Mouse (Mus musculus) bone marrow, adult 2 months (tissue): ENCODE measurements around the gene Fanca. TPM values are rescaled to one million over a fixed set of nuclear protein-coding genes. Genes with fewer than 3 reads are reported as not detected.
"Not testable (repeated sequence)": the region's sequence is repeated elsewhere in the genome, so short reads cannot be mapped to it uniquely, and the experiment has no call there.

Experiments
- H3K27ac ChIP-seq: fragments of 200-500 bp; 2 replicates; pipeline ENCODE4 v1.5.1; 2012; ENCODE audit warnings: low read depth, mild to moderate bottlenecking, control low read depth, inconsistent platforms, low read length; ENCODE audit not compliant: control insufficient read depth, poor library complexity, insufficient read depth
- H3K4me1 ChIP-seq: fragments of 200-500 bp; 2 replicates; pipeline ENCODE4 v1.6.1; 2011; ENCODE audit warnings: low read length; ENCODE audit not compliant: control insufficient read depth, insufficient read depth
- H3K4me3 ChIP-seq: fragments of 200-500 bp; replicated peaks from 2 replicates; pipeline ENCODE3; 2011; ENCODE audit warnings: mild to moderate bottlenecking, low read depth, low read length, control low read depth; ENCODE audit not compliant: control insufficient read depth
- CTCF ChIP-seq: fragments of 200-500 bp; IDR thresholded peaks from 2 replicates; pipeline ENCODE4 v1.5.1; 2011; ENCODE audit warnings: low read length, control low read depth; ENCODE audit not compliant: control insufficient read depth, insufficient read depth
- POLR2A ChIP-seq: fragments of 200-500 bp; IDR thresholded peaks from 2 replicates; pipeline ENCODE4 v1.6.1; 2011; ENCODE audit warnings: low read depth, mild to moderate bottlenecking, control low read depth, low read length, borderline replicate concordance; ENCODE audit not compliant: control insufficient read depth
- WGBS: fragments of 180-500 bp; shearing (Covaris S2); methylation state at CpG from one replicate; pipeline ENCODE4 v1.1.7; 2018; 5-methylcytosine and 5-hydroxymethylcytosine counted together
- polyA plus RNA-seq: library from polyadenylated mRNA; stranded (reverse); fragments of >200 nt; gene quantifications from 2 replicates; pipeline ENCODE4 v1.2.4, GENCODE M21; 2011; ENCODE audit warnings: low replicate concordance; ENCODE audit not compliant: missing spikeins, insufficient read depth, insufficient read length

Gene Fanca
- polyA plus RNA-seq, 1 experiment, result 60.2 TPM

DNA sequence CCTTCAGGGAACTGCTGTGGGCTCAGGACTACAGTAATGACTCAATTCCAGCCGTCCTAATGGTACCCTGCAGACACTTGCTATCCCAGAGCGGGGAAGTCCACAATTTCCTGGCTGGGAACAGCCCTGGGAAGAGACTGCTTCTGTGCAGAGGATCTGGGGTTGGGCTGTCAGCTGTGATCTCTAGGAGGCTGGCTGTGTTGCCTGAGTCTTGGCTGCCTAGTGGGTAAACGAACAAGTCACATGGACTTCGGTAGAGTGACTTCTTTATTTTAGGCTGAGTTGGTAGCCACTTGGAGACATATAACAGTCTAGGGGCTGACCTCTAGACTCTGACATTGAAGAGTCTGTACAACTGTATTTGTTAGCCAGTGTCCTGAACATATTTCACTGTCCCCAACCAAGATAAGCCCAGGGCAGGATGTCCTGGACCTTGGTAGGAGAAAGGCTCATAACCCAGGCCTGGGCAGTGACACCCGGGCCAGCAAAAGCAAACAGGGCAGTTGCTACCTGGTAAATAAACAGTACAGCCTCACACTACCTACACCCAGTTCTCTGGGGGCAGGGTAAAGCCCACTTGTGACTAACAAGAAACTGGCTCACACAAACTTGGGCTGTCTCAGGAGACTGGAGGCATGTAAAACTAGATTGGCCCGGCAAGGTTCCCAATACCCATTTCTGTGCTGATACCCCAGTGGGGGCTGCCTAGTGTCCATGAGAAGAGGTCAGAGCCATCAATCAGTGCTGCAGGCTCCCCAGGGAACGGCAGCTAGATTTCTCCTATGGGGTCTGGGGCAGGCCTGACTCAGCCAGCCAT, 76.1 kb downstream of the Fanca start:
- Histone ChIP-seq H3K27ac (no peak overlapping the region), H3K4me1 (no peaks in the 10 kb centered on the region)

DNA sequence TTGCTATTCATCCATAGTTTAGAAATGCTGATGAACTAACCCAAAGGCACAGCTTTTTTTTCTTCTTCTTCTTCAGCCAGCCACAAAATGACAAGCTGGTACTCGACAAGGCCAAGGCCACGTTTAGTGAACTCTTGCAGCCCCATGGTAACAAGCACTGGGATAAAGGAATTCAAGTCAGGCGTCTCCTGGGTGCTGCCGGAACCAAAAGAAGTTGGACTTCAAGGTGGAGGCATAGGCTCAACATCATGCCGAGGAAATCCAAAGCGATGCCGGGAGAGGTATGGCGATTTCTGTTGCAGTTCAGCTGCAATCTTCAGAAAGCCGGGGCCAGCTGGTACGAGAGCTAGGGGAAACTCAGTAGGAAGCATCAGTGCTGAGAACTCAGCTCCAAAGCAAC, 79.0 kb downstream of the Fanca start:
- TF ChIP-seq CTCF (no peak), POLR2A (no peak)
- no peak overlapping the region for H3K4me3 ChIP-seq
- peaks cover 2% of the 10 kb centered on the region; the same call in 1 of the 2 replicates for H3K4me1 ChIP-seq
- 83% methylated on average over 10 of the region's 10 CpGs for WGBS
- H3K27ac ChIP-seq, result no peak overlapping the region

More for the DNA sequence above, 76.1 kb downstream of the Fanca start:
- 80% methylated on average over 7 of the region's 7 CpGs for WGBS
- TF ChIP-seq POLR2A (no peak), CTCF (no peak)
- H3K4me3 ChIP-seq, result no peak overlapping the region

DNA sequence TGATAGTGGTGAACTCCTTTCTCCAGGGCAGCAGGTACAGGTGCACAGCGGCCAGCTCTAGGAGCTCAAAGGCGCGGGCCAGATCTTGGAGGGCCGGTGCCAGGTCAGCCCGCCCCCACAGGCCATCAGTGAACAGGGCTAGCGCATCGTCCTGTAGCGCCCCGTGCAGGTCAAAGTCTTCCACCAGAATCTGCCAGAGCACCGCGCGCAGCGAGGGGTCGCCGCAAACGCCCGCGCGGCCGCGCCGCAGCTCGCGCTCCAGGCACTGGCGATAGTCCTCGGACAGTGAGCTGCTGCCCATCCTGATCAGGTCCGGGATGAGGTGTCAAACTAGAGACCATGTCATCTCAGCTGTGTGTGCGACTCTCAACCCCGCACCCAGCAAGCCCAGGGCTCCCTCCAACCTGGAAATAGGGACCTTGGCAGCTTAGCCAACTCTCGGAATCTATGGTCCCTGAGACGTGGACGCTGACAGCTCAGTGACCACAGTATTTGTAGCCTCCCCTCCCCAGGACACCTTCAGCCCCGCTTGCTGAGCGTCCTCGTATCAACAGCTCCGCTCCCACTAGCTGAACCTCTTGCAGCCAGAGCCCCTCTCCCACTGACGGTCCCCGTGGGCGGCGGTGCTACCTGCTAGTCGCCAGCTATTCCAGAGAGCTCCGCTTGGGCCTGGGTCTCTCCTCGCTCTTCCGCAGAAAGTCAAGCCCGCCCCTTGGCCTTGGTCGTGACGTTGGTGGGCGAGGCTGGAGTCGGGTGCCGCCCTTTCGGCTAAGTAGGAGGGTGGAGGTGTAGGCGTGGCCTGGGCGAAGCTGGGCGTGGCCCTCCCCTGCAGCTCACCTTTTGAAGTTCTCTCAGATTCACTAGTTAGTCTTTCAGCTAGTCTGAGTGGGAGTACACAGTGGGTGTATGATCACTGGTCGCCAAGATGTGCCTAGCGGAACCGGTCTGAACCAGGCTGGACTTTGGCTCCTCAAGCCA, 82.6 kb downstream of the Fanca start, which contains the start of gene Spata2l:
Gene Spata2l, minus strand, starts transcription at position 714 of the 978 bp plus-strand sequence.
- H3K4me1 ChIP-seq, result peaks cover 2% of the 10 kb centered on the region; the same call in 1 of the 2 replicates
- TF ChIP-seq POLR2A, result peak; percentile 57; the same call in 1 of the 2 replicates
- TF ChIP-seq CTCF, result 0 out of 2 replicates have a peak, but pooled peaks have one; percentile 1
- WGBS, result 3% methylated on average over 57 of the region's 57 CpGs
- peak within 1 kb of the TSS; percentile 86 for H3K4me3 ChIP-seq
- no peak within 1 kb of the TSS for H3K27ac ChIP-seq

DNA sequence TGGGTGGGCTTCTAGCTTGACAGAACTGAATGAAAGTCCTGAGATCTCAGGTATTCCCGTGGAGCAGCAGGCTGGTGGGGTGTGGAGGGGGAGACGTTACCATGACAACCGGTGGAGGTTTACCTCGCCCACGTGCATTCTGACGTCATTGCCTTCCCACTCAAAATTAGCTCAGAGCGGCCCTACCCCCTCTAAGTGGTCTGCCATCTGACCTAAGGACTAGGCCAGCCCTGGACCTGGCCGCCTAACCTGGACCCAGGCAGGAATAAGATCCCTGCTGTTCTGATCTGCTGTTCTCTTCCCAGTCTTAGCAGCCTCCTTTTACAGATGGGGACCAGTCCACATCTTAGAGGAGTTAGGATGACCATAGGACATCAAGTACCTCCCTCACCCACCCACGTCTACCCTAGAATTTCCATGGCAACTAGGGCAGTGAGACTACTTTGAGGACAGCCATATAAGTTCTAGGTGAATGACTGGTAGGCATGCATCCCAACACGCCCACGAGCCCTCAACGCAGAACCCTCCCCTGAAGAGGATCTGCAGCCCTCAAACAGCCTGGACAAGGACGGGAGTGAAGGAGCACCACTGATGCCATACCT, 83.4 kb downstream of the Fanca start:
- Histone ChIP-seq H3K27ac (no peak overlapping the region), H3K4me3 (peak overlapping the region; percentile 86), H3K4me1 (peaks cover 2% of the 10 kb centered on the region; the same call in 1 of the 2 replicates)
- 35% methylated on average over 13 of the region's 13 CpGs for WGBS
- no peak for TF ChIP-seq CTCF
- no peak for TF ChIP-seq POLR2A

DNA sequence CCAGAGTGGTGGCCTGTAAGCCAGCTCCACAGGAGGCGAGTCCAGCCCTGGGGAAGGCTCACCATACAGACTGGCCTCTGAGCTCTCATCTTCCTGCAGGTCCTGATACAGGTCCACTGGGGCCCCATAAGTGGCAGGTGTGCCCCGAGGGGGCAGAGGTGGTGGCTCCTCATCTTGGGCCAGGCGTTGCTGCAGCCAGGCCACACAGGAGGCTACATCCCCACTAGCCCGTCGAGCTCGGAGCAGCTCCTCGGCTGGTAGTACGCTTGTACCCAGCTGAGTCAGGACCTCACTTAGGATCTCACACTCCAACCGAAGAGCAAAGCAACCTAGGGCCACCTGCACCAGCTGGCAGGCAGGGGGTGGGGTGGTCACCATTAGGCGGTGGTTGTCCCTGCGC, 84.6 kb downstream of the Fanca start:
- TF ChIP-seq CTCF (no peak), POLR2A (no peak)
- Histone ChIP-seq H3K4me1 (peaks cover 2% of the 10 kb centered on the region; the same call in 1 of the 2 replicates), H3K27ac (no peak overlapping the region), H3K4me3 (no peak overlapping the region)
- 83% methylated on average over 11 of the region's 11 CpGs for WGBS

DNA sequence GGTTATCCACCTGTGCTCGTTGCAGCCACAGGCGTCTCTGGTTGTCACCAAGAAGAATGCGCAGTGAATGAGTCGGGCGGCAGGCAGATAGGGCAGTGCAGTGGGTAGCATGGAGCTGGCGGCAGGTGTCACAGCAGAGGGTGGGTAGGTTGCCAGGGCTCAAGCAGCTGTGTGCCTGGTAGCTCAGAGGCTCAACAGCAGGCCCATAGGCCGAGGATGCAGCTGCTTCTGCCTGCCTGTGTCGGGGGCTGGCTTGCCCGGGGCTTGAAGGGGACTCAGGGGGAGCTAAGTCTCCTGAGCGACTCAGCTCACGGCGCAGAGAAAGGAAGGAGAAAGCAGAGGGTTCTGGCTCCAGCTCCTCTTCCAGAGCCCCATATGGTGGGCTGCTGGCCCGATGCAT, 85.1 kb downstream of the Fanca start:
- peaks cover 2% of the 10 kb centered on the region; the same call in 1 of the 2 replicates for H3K4me1 ChIP-seq
- H3K4me3 ChIP-seq, result no peak overlapping the region
- TF ChIP-seq CTCF (no peak), POLR2A (no peak)
- 79% methylated on average over 13 of the region's 13 CpGs for WGBS
- H3K27ac ChIP-seq, result no peak overlapping the region

DNA sequence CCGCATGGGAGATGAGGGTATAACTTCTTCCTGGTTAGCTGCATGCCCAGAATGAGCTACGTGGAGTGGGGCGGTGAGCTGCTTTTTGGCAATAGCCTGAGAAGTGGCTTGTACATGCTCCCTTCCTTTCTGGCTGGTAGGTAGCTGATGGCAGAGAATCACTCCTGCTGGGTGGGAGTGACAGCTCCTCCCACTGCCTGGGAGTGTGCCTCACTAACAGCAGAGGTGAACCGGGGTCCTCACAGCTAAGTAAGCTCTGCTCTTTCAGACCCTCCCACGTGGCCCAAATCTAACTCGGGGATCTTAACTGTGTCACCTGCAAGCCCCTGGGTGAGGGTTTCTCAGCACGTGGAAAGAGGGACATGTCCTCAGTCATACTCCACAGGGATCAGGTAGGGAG, 85.8 kb downstream of the Fanca start:
- Histone ChIP-seq H3K4me1 (peaks cover 2% of the 10 kb centered on the region; the same call in 1 of the 2 replicates), H3K27ac (no peak overlapping the region), H3K4me3 (no peak overlapping the region)
- WGBS, result 65% methylated on average over 7 of the region's 7 CpGs
- no peak for TF ChIP-seq CTCF
- no peak for TF ChIP-seq POLR2A

DNA sequence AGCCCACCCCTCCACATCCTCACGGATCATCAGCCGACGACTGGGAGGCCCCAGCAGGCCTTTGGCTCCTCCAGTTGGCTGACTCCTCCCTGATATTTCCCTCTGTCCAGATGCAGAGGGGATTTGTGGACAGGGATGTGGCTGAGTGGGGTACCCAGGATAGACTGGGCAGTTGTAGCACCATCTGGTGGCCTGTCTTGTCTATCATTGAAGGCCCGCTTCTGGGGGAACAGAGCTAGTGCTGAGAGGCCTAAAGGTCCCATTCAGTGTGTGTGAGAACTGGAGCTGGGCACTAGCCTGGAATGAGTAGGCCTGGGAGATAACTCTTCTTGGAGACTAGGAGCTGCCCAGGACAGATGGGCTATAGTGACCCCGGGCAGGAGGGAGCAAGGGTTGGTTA, 86.6 kb downstream of the Fanca start:
- Histone ChIP-seq H3K4me1 (peaks cover 2% of the 10 kb centered on the region; the same call in 1 of the 2 replicates), H3K4me3 (no peak overlapping the region), H3K27ac (no peak overlapping the region)
- no peak for TF ChIP-seq POLR2A
- no peak for TF ChIP-seq CTCF
- 75% methylated on average over 5 of the region's 5 CpGs for WGBS

DNA sequence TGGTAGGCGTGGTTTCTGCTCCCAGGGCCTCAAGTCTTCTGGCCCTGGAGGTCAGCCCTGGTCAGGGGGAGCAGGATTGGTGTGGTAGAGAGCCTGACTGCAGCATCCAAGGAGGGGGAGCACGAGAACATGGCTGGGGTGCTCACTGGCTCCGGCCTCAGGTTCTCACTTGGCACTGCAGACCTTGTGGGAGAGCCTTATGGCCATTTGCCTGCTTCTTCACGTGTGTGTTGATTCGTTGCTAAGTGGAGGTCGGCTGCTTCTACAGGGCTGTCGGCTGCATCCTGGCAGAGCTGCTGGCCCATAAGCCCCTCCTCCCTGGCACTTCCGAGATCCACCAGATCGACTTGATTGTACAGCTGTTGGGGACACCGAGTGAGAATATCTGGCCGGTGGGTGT, 88.0 kb downstream of the Fanca start:
- 75% methylated on average over 11 of the region's 11 CpGs for WGBS
- not testable (repeated sequence) for H3K4me3 ChIP-seq, H3K27ac ChIP-seq, H3K4me1 ChIP-seq
